Mouse (Mus musculus) cerebellum, adult 2 months (tissue): Measurements from ENCODE around the gene Crybb2.

Source experiments
- CTCF ChIP-seq: fragments of 200-500 bp; IDR thresholded peaks from 2 replicates; pipeline ENCODE4 v1.5.1; 2011; ENCODE audit warnings: low read depth, mild to moderate bottlenecking, control low read depth, low read length, moderate library complexity, borderline replicate concordance; ENCODE audit not compliant: insufficient read depth
- POLR2A ChIP-seq: fragments of 200-500 bp; IDR thresholded peaks from 2 replicates; pipeline ENCODE4 v1.6.1; 2011; ENCODE audit warnings: low read length, control low read depth, borderline replicate concordance; ENCODE audit not compliant: insufficient read depth

- TF ChIP-seq CTCF (peak; percentile 65), POLR2A (no peak)
Measured at GRCm38 (mm10) chr5:113079783-113080182, 9.9 kb upstream of the Crybb2 start.
